Mouse (Mus musculus): Measurements from ENCODE around the gene Hcrt.
A peak's percentile ranks its signal among the peaks of the same experiment; 100 is the strongest.

Gene Hcrt

DNA sequence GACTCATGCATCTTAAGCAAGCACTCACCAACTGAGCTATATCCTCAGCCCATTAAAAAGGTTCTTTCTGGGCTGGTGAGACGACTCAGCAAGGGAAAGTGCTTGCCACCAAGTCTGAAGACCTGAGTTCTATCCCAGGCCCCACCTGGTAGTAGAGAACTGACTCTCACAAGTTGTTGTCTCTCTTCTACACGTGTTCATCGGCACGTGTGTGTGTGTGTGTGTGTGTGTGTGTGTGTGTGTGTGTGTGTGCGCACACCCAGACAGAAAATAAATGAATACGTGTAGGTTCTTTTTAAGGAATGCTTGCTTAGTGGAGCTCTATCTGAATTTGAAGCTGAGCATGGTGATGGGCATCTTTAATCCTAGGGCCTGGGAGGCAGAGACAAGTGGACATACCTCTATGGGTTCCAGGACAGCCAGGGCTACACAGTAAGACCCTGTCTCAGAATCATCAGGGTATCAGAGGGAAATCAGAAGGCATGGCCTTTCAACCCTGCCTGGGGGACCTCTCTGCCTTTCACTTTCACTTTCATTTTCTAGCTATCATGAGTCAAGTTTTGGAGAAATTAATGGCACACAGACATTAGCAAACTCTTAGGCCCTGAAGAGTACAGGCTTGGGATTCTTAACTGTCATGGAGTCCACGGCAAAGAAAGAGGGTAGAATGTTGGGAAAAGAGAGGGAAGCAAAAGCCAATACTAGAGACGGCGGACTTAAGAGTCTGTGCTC, 27.4 kb downstream of the Hcrt start:
- DNase-seq, result no peak

DNA sequence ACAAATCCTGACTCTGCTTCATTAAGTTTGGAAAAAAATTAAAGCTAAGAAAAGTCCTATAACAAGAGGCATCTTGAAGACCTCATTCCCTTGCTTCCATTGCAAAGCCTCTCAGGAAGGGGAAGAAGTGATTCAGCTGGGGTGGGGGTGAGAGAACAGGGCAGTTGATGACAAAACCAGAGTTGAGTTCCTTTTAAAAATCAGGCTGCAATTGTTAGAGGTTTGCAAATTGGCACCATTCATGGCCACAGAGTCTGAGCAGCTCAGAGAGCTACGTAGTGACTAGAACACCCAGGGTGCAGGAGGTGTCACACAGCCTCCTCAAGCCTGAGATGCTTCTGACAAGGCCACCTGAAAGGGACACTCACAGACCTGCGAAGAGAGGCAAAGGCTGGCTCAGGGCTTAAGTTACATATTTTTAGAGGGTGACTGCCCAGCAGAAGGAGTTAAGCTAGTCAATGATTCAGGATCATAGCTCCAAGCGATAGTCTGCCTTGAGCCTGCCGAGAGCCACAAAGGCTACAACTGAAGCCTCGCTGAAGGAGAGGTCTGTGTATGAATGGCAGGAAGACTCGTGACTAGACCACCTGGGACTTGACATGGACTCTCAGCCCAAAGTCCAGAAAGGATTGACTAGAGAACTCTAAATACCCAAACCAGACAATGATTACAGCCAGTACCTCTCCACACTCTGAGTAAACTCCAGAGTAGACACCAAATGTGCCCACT, 32.1 kb downstream of the Hcrt start:
- DNase-seq, result peak in 1 of 2 experiments; percentile 67

DNA sequence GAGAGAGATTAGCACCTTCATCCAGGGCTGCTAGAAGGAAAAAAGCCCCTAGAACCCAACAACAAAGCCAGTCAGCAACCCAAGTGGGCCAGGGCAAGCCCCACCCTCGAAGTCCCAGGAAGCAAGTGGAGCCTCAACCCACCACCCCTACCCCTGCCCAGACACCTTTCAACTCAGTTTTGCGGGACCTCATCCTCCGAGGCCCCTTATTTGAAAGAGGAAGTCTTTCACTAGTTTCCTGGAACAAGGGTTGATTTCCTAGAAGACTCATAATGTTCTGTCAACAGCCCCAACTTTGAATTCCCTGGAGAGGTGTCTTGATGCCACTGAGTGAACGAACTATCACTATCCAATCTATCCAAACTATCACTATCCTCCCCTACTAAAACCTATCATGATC, 32.8 kb downstream of the Hcrt start:
- no peak for DNase-seq

DNA sequence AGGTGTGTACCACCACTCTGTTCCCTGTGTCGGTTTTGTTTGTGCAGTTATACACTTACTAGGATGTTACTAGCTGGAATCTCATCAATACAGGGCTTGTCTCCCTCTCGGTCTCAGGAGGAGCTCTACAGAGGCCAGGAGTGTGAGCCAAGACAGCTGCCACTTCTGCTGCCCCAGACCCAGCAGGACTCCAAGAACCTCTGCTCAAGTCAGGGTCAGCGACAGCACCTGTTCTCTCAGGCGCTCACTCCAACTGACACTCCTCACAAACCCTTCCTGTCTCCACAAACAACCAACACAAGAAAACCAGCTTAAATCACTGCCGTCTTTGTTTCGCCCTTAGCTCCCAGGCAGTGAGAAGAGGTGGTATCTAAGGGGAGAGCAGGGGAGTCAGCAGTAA, 34.1 kb downstream of the Hcrt start:
- DNase-seq, result no peak

DNA sequence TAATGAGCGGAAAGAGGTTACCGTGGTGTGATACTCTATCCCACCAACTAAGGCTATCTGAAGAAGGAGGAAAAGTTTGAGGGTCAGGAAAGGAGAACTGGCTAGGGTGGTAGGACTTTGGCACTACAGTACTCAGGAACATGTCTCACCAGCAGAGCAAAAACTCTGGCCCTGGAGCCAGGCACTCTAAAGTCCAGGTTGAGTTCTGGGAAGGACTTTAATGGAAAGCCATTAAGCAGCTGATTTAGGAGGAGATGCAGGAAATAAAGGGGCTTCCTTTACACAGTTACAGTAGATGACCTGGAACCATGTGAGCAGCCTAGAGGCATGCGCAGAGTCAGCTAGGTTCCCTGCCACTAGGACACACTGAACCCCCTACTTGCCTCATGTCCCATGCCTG, 35.5 kb downstream of the Hcrt start:
- DNase-seq, result peak; percentile 68 to 74

DNA sequence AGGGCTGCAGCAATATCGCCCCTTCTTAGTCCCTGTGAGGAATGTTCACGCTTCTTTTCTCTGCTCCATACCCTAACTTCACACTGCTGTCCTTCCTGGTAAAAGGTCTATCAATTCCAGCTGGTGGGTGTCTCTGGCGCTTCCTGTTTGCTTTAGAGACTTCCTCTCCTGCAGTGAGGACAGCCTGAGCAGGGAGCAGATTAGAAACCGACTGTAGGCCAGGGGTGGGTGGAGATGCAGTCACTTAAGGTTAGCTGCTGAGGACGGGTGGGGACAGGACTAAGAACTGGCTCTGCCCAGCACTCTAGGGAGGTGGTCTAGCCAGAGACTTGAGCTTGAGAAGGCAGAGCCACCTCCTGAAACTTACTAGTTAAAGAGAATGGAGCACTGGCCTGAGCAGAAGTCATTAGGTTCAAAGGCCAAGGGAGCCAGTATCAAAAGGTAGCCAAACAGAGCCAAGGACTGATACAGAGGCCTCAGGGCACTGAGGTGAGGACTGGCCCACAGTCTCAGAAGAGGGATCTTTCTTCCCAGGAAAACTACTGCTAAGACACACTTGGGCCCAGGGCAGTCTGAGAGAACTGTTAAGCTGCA, 37.7 kb downstream of the Hcrt start:
- no peak for DNase-seq

DNA sequence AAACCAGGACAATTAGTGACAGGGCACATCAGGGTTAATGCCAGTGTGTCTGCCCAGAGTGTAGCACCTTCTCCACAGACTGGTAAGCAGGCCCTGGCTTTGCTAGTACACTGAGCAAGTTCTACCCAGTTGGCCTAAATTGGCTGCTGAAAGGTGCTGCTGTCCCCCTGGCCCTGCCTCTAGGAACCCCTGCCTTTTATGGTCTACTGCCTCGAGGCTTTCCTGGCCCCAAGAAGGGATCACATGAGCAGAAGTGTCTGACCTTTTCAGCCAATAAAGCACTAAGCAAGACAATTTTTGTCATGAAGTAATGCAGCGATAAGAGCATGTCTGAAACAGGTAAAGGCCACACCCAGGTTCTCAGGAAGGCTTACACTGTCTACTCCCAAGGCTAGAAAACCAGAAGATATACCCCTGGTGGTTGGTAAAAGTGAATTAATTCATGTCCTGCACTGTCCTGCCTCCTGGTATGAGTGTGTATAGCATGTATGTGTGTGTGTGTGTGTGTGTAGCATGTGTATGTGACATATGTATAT, 40.2 kb downstream of the Hcrt start:
- peak in 1 of 2 experiments; percentile 57 for DNase-seq

DNA sequence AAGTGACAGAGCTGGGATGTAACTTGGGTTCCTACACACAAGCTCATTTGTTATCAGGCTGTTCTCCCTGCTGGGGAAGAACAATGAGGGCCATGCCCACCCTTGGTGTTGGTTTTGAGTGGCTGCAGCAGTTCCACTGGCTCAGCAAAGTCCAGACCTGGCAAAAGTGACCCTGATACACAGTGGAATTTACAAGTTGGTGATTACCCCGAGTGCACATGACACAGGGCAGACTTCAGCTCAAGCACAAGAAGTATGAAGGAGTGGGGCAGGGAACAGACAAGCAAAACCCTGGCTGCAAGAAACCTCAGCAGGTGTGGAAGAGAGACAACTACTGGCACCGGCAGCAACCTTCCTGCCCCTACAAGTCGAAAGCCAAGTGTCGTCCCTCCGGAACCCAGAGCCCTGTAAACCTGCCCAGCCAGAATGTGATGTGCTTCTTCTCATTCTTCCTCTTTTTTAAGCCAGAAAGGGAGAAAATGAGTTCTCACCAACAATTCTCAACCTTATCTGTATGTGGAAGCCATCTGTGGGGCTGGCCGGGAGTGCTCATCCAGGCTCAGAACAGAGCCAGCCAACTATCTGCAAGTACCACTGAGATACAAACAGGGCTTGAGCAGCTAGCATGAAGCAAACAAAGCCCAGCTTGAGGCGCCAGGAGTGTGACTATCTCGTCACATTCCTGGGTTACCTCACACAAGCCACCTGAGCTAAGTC, 40.8 kb downstream of the Hcrt start:
- peak; percentile 81 to 84 for DNase-seq

DNA sequence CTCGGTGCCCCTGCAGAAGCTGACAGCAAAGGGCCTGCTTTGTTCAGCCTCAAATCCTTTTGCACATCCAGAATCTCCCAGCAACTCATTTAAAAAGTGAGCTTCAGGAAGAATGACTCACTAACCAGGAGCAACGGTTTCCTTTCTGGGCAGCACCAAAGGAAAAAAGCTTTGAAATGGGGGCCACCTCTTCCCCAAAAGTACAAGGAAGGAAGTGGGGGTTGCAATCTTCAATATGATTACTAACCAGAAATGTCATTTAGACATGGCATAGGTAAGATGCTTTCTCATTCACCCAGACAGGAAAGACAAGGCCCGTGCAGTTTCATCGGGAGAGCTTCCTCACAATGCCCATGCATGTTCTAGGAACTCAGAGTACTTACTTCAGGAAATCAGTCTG, 41.5 kb downstream of the Hcrt start:
- DNase-seq, result no peak

DNA sequence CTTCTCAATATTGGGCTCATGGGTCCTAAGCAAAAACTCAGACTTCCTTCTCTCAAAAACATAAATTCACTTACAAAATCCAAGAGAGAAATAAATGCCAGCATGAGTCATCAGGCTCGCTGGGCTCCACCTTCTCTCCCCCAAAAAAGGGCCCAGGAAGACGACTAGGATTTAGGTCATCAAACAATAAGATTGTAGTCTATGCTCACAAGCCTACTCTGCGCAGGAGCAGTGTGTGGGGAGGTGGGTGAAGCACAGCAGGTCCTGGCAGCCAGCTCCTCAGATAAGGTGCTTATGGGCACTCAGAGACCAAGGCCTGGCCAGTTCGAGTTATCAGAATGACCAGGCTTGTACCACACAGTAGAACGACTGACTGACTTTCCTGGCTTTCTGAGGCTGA, 42.4 kb downstream of the Hcrt start:
- DNase-seq, result no peak

DNA sequence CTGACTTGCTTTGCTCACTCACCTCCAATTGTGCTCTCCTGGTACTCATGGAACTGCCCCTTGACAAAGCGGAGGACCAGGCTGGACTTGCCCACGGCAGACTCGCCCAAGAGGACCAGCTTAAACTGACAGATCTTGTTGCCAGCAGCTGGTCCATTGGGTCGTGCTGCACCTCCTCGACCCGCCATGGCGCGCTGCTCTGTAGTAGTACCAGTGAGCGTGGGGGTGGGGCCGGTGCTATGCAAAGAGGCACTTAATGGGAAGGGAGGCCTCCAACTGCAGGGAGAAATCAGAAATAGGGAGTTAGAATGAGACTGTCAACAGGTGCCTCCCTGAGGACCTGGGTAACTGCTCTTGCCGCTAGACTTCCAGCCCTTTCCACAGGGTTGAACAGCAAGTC, 42.8 kb downstream of the Hcrt start:
- no peak for DNase-seq

DNA sequence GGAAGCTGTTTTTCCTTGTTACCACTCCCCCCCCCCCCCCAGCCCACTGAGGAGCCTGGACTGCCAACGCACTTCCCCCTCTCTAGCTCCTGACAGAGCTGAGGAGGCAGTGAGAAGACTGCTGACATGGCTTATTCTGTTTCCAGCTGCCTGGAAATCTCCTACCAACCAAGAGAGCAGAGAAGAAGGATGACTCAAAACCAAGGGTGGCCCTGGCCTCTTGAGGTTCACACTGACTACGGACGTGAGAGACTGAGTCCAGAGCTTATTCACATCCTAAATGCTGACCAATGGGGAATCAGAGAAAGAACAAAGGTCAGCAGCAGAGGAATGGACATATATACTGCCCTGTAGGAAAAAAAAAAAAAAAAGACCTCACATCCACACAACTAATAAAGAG, 43.4 kb downstream of the Hcrt start:
- no peak for DNase-seq

DNA sequence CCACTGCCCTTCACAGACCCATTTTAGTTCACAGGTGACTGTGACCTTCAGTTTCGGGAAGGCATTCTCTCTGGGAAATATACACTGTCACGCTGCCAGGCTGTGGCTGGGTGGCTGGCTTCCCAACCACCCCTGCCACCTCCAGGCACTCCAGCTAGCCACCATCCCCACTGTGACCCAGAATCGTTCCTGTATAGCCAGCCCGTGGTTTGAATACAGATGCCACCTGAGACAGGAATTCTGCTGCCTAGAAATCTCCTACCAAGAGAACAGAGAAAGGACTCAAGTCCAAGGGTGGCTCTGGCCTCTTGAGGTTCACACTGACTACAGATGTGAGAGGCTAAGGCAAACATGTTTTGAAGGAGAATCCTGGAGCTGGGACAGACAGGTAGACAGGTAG, 43.9 kb downstream of the Hcrt start:
- DNase-seq, result no peak

DNA sequence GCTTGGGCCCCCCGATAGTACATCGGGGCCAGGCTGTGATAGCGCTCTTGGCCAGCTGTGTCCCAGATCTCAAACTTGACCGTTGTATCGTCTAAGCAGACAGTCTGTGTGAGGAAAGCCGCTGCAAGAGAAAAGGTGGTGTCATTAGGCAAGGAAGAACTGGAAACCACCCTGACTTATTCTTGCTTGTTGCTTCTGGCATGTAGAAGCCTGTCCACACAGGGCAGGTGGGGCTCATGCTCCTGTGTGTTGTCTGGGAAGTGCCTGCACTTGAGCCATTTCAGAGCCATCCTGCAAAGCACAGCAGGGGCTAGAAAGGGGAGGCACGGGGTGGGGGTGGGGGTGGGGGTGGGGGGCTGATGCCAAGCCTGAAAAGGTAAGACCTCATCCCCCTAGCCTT, 44.3 kb downstream of the Hcrt start:
- DNase-seq, result no peak

DNA sequence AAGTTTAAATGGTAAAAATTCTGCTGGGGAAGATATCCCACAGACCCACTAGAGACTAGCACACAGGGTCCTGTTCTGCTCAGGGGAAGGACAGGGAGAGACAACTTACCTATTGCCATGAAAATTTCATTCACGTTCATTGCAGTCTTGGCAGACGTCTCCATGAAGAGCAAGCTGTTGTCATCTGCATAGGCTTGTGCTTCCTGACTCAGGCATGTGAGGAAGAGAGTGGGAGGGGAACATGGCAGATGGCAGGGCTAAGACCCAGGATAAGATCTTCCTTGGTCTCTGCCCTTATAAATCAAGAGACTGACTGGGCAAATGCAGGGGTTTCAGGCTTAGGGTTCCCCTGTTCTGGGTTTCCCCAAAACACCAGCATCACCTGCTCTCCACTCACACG, 46.1 kb downstream of the Hcrt start:
- no peak for DNase-seq

DNA sequence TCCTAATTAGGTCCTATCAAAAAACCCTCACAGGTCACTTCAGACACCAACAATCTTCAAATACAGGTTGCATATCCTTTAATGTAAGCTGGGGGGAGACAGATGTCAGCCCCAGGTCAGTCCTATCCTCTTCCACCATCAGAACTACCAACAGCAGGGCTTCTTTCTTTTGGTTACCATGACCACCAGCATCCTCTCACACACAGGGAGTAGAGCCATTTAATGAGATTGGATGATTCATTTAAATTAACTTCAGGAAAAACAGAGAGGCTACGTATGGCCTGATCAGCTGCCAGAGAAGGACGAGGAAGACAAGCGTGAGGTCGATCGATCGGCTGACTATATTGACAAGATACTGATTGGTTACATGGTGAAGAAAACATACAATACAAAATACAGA, 47.8 kb downstream of the Hcrt start:
- DNase-seq, result no peak

DNA sequence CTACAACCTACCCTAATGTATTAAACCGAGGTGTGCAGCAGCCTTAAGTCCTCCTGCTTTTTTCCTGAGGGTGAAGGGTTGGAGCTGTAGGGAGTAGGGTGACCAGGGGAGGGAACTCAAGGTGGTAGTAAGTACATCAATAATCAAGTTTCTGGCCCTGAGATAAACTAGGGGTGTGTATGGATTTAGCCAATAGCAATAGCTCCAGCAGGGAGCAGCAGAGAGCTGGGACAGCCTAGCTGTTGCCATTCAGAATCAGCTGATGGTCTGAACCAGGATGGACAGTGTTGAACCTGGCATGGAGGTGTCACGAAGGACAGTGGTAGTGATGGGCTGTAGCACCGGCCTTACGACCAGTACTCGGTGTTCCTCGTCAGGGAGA, 48.2 kb downstream of the Hcrt start:
- peak; percentile 79 to 92 for DNase-seq

DNA sequence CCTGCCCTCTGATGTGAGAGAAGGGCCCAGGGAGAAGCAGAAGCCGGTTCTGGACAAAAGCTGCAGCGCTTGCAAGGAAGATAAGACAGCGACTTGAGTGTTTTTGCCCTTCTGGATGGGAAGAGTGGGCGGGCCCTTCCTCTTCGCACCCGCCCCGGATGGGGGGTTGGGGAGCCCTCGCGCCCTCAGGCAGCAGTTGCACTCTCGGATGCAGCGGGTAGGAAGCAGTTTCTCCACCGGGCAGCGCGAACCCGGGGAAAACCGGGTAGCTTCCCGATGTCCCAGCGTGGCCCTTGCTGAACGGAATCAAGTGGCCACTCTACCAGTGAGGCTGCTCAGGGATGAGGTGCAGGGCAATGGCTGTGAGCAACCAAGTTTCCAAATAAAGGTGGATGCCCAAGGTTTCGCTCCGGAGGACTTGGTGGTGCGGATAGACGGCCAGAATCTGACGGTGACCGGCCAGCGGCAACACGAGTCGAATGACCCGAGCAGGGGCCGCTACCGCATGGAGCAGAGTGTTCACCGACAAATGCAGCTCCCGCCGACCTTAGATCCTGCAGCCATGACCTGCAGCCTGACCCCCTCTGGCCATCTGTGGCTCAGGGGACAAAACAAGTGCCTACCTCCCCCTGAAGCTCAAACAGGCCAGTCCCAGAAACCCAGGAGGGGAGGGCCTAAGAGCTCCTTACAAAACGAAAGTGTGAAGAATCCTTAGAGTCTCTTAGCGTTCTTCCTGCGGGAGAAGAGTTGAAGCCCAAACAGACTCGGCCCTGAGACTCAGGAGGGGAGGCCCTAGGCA, 48.8 kb downstream of the Hcrt start, which contains the start of gene Hspb9:
TSS of gene Hspb9 (plus strand) at position 116 of the 799 bp plus-strand sequence.
- peak in 1 of 2 experiments; percentile 70 for DNase-seq

DNA sequence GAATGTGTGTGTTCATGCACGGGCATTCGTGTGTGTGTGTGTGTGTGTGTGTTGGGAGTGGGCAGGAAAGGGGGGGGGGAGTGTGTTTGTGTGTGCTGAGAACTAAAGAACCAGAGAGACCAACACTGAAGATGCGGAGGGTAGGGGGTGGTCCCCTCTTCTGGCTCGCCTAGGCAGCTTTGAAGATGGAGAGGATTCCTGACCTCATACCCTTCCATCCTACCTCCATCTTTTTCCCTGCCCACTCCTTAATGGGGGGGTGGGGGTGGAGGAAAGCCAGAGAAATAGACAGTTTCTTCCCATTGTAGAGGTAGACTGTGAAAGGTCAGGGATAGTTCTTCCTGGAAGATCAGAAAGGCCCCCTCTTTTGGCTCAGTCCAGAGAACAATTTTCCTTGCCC, 49.6 kb downstream of the Hcrt start:
- no peak for DNase-seq

DNA sequence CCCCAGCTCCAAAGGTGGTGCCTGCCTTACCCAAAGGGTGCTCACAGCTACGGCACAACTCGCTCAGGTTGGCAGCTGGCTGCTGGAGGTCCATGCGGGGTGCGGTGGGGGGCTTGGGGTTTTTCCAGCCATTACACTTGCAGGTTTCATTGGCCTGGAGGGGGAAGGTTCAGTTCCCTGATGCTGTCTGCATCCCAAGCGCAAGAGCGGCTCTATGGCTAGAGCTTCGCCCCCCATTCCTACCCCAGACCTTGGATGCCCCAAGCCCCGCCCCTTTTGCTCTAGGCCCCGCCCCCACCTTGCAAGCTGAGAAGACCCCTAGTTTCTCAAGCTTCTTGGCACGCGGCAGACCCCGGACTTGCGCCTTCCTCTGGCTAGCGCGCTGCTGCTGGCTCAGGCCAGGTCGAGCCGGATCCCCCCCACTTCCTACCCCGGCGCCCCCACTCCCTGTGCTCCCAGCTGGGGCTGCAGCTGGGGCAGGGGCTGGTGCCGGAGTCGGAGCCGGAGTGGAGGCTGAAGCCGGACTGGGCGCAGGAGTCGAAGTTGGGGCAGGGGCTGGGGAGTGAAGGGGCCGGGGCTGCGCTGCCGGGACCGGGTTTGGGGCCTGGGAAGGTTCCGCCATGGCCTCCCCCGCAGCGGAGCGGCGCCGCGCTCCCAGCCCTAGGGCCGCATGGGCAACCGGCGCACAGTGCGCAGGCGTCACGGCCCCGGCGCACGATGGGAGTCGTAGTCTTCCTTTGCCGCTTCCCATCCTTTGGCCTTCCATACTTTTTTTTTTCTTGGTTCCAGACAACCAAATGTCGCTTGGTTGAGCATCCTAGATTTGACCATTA, 50.7 kb downstream of the Hcrt start, which contains the start of gene Kat2a:
TSS of gene Kat2a (minus strand) at position 683 of the 833 bp plus-strand sequence.
- peak; percentile 79 to 83 for DNase-seq

Measured in kidney, adult 8-10 months (tissue).